Mouse (Mus musculus) neural tube, embryonic 14.5 days (tissue): ENCODE data around the gene Fbxw7. TPM values are rescaled to one million over a fixed set of nuclear protein-coding genes. Genes with fewer than 3 reads are reported as not detected.
A peak's percentile ranks its signal among the peaks of the same experiment; 100 is the strongest.

Source experiments
- ATAC-seq: fragments of 200-750 bp; cut with Nextera tagmentation; 2 replicates; pipeline ENCODE4 v1.8.0; 2017; ENCODE audit warnings: low read depth, mild to moderate bottlenecking, moderate TSS enrichment, moderate library complexity
- H3K27ac ChIP-seq: fragments of 300-500 bp; sonication (generic); 2 replicates; pipeline ENCODE4 v1.5.1; 2014; ENCODE audit warnings: low read depth, mild to moderate bottlenecking, control low read depth, low read length, moderate library complexity, mixed read lengths
- H3K27me3 ChIP-seq: fragments of 300-500 bp; sonication (generic); 2 replicates; pipeline ENCODE4 v1.6.1; 2014; ENCODE audit warnings: low read length; ENCODE audit not compliant: control insufficient read depth, insufficient read depth
- H3K36me3 ChIP-seq: fragments of 300-500 bp; sonication (generic); 2 replicates; pipeline ENCODE4 v1.6.1; 2014; ENCODE audit warnings: low read length, mixed read lengths; ENCODE audit not compliant: control insufficient read depth, insufficient read depth
- H3K4me1 ChIP-seq: fragments of 300-500 bp; sonication (generic); 2 replicates; pipeline ENCODE4 v1.6.1; 2014; ENCODE audit warnings: low read length; ENCODE audit not compliant: control insufficient read depth, insufficient read depth
- H3K4me2 ChIP-seq: fragments of 300-500 bp; sonication (generic); 2 replicates; pipeline ENCODE4 v1.6.1; 2014; ENCODE audit warnings: mild to moderate bottlenecking, low read depth, low read length, control low read depth
- H3K4me3 ChIP-seq: fragments of 300-500 bp; sonication (generic); 2 replicates; pipeline ENCODE4 v1.5.1; 2014; ENCODE audit warnings: low read depth, low read length, control low read depth, mixed read lengths
- H3K9ac ChIP-seq: fragments of 300-500 bp; sonication (generic); replicated peaks from 2 replicates; pipeline ENCODE4 v1.6.1; 2014; ENCODE audit warnings: low read depth, mild to moderate bottlenecking, control low read depth, low read length, mixed read lengths
- H3K9me3 ChIP-seq: fragments of 300-500 bp; sonication (generic); 2 replicates; pipeline ENCODE4 v1.6.1; 2016; ENCODE audit warnings: low read length; ENCODE audit not compliant: control insufficient read depth
- WGBS: fragments of 180-500 bp; shearing (Covaris S2); extraction: QIAGEN DNeasy Blood & Tissue Kit; methylation state at CpG from one replicate; pipeline ENCODE4 v1.1.7; 2014; 5-methylcytosine and 5-hydroxymethylcytosine counted together
- polyA plus RNA-seq: library from polyadenylated mRNA; unstranded; fragments of >200 nt; fragmentation: Nextera tagmentation; extraction: Ambion mirVana; gene quantifications from 2 replicates; pipeline ENCODE4 v1.2.1, GENCODE M21; 2014

Fbxw7 gene
- polyA plus RNA-seq, 1 experiment from 2014 or later, result 62.8 TPM

- H3K9me3 ChIP-seq, result no peaks in the 10 kb centered on the region
- H3K36me3 ChIP-seq, result no peaks in the 10 kb centered on the region
- ATAC-seq, result no peak
- no peak overlapping the region for H3K4me3 ChIP-seq
- WGBS, result 93% methylated on average over 5 of the region's 5 CpGs
- no peaks in the 10 kb centered on the region for H3K4me1 ChIP-seq
- H3K9ac ChIP-seq, result no peak overlapping the region
- no peaks in the 10 kb centered on the region for H3K27me3 ChIP-seq
- no peak overlapping the region for H3K27ac ChIP-seq
- H3K4me2 ChIP-seq, result no peak overlapping the region
Measured at GRCm38 (mm10) chr3:84926140-84926539, 111.1 kb downstream of the Fbxw7 start.

- H3K27me3 ChIP-seq, result no peaks in the 10 kb centered on the region
- no peaks in the 10 kb centered on the region for H3K36me3 ChIP-seq
- ATAC-seq, result no peak
- no peak overlapping the region for H3K27ac ChIP-seq
- no peak overlapping the region for H3K4me3 ChIP-seq
- H3K9ac ChIP-seq, result no peak overlapping the region
- no peak overlapping the region for H3K4me2 ChIP-seq
- WGBS, result 89% methylated on average over 8 of the region's 8 CpGs
- H3K9me3 ChIP-seq, result no peaks in the 10 kb centered on the region
- H3K4me1 ChIP-seq, result no peaks in the 10 kb centered on the region
Measured at GRCm38 (mm10) chr3:84927168-84927794, 112.2 kb downstream of the Fbxw7 start.

- no peaks in the 10 kb centered on the region for H3K4me1 ChIP-seq
- H3K9me3 ChIP-seq, result no peaks in the 10 kb centered on the region
- ATAC-seq, result no peak
- no peaks in the 10 kb centered on the region for H3K27me3 ChIP-seq
- no peak overlapping the region for H3K9ac ChIP-seq
- no peak overlapping the region for H3K27ac ChIP-seq
- H3K4me2 ChIP-seq, result no peak overlapping the region
- WGBS, result 92% methylated on average over 2 of the region's 2 CpGs
- no peak overlapping the region for H3K4me3 ChIP-seq
- H3K36me3 ChIP-seq, result no peaks in the 10 kb centered on the region
Measured at GRCm38 (mm10) chr3:84927901-84928300, 112.8 kb downstream of the Fbxw7 start.

- 90% methylated on average over 3 of the region's 3 CpGs for WGBS
- Histone ChIP-seq H3K27ac (no peak overlapping the region), H3K36me3 (no peaks in the 10 kb centered on the region), H3K4me3 (no peak overlapping the region), H3K9ac (no peak overlapping the region), H3K4me1 (no peaks in the 10 kb centered on the region), H3K4me2 (no peak overlapping the region), H3K27me3 (no peaks in the 10 kb centered on the region), H3K9me3 (no peaks in the 10 kb centered on the region)
- no peak for ATAC-seq
Measured at GRCm38 (mm10) chr3:84929171-84929570, 114.1 kb downstream of the Fbxw7 start.

- no peak for ATAC-seq
- Histone ChIP-seq H3K4me2 (no peak overlapping the region), H3K4me1 (no peaks in the 10 kb centered on the region), H3K36me3 (no peaks in the 10 kb centered on the region), H3K27ac (no peak overlapping the region), H3K27me3 (no peaks in the 10 kb centered on the region), H3K9ac (no peak overlapping the region), H3K4me3 (no peak overlapping the region), H3K9me3 (no peaks in the 10 kb centered on the region)
- WGBS, result 90% methylated on average over 3 of the region's 3 CpGs
Measured at GRCm38 (mm10) chr3:84930683-84931082, 115.6 kb downstream of the Fbxw7 start.

DNA sequence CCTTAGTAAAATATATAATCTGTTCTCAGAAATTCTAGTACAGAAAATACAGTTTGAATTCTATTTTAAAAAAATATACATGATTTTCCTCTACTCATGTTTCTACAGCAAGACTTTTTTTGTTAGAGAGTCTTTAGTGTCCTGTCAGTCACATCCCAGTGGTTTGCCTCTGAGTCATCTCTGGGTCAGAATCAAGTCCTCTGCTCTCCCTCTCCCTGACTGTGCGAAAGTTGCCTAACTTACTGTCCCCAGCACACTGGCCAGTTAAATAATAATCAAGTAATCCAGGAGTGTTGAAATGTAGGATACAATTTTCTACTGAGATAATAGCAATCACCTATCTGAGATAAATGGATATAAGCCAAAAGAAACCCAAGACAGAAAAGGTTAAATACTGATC lies 120.7 kb downstream of the Fbxw7 start:
- Histone ChIP-seq H3K27me3 (no peaks in the 10 kb centered on the region), H3K36me3 (no peaks in the 10 kb centered on the region), H3K27ac (no peak overlapping the region), H3K9me3 (no peaks in the 10 kb centered on the region), H3K9ac (no peak overlapping the region), H3K4me1 (peaks cover 6% of the 10 kb centered on the region), H3K4me3 (no peak overlapping the region), H3K4me2 (no peak overlapping the region)
- ATAC-seq, result no peak
- WGBS, result 81% methylated on average over 1 of the region's 1 CpGs

DNA sequence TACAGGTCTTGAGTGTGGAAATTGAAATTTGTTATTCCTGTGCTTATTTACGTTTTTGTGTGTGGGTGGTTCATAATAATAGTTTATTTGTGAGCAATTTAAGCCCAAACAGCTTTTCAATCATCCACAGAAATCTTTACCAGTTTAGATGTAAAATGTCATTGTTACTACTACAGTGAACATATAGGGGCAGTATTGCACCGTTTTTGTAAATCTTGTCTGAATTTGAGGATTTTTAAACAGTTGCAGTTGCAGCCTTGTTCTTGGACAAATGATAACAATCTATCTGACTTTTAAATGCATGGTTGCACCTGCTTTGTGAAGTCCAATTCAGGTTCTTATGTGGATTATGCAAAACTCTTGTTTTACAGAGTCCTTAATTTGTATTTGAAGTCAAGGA lies 121.2 kb downstream of the Fbxw7 start:
- ATAC-seq, result no peak
- H3K9ac ChIP-seq, result no peak overlapping the region
- WGBS, result 62% methylated on average over 2 of the region's 2 CpGs

DNA sequence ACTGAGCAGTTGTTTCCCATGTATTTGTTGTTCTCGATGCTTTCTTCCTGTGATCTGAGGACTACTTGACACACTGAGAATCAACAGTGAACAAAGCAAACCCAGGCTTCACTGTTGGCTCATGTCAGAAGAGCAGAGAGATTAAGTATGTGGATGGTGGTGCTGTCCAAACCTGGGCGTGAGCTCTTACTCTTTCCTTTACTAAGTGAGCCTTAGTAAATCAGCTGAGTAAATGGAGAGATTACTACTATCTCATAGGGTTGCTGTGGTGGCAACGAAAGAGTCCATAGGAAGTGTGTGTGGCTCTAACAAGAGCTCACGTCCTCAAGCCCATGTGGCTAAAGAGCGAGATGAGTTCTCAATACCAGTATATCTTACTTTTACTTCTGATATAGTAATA lies 121.9 kb downstream of the Fbxw7 start:
- Histone ChIP-seq H3K36me3 (no peaks in the 10 kb centered on the region), H3K27me3 (no peaks in the 10 kb centered on the region), H3K9me3 (no peaks in the 10 kb centered on the region), H3K4me2 (no peak overlapping the region), H3K4me1 (peaks cover 6% of the 10 kb centered on the region), H3K9ac (no peak overlapping the region), H3K27ac (no peak overlapping the region), H3K4me3 (no peak overlapping the region)
- WGBS, result 61% methylated on average over 5 of the region's 5 CpGs
- ATAC-seq, result no peak

More for the DNA sequence above, 121.2 kb downstream of the Fbxw7 start:
- no peak overlapping the region for H3K4me2 ChIP-seq
- no peak overlapping the region for H3K4me3 ChIP-seq
- H3K9me3 ChIP-seq, result no peaks in the 10 kb centered on the region
- H3K27me3 ChIP-seq, result no peaks in the 10 kb centered on the region
- H3K27ac ChIP-seq, result no peak overlapping the region
- H3K36me3 ChIP-seq, result no peaks in the 10 kb centered on the region
- H3K4me1 ChIP-seq, result peaks cover 6% of the 10 kb centered on the region

DNA sequence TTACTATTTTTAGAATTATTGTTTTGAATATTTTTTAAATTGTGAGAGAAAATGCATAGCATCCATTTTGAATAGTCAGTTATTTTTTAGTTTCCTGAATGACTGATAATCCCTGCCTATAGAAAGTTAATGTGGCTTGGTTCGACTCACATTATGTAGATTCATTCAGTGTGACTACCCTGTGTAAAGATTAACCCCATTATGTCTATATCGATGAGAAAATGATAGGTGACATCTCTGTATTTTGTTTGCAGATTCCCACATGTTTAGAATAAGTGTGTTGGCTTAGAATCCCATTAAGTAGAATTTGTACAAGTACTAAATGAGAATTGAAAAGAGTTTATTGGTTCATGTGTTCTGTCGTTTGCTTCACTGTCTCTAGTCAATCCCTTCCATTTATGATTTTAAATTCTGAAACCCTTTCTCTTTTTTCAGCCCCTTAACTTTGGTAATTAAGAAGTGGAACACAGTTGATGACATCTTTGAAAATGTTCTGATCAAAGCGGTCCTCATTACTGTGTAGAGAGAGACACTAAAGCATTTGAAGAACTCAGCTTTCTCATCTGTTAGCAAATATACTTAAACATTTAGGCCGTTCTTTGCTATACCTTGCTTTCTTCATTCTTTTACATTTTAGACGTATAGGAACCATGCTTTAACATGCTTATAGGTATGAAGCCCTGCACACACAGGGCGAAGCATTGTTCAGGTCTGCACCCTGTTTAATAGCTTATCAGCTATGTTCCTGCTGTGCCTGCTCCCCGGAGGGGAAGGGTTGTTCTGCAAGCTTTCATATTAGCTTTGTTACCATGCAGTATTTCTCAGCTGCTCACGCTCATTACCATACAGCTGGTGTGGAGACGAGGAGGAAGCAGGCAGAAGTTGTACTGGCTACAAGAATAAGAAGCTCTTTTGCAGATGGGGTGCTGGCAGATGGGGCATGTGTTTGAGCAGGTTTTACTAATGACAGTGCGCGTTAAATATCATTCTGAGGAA lies 122.6 kb downstream of the Fbxw7 start:
- ATAC-seq, result peak; percentile 89

More for the DNA sequence above, 122.6 kb downstream of the Fbxw7 start:
- Histone ChIP-seq H3K9ac (no peak overlapping the region), H3K36me3 (no peaks in the 10 kb centered on the region), H3K27ac (peak overlapping the region; percentile 66), H3K4me2 (no peak overlapping the region; the same call in 1 of the 2 replicates), H3K4me3 (no peak overlapping the region), H3K27me3 (no peaks in the 10 kb centered on the region), H3K4me1 (peaks cover 6% of the 10 kb centered on the region), H3K9me3 (no peaks in the 10 kb centered on the region)
- 29% methylated on average over 12 of the region's 12 CpGs for WGBS
